Mouse (Mus musculus): Measurements from ENCODE around the gene Trp53i11. TPM values are rescaled to one million over a fixed set of nuclear protein-coding genes. Genes with fewer than 3 reads are reported as not detected.

The Trp53i11 gene
- polyA plus RNA-seq, 1 experiment from 2014 or later, result 191 TPM

GRCm38 (mm10) chr2:93219576-93219975, 32.2 kb downstream of the Trp53i11 start:
- Histone ChIP-seq H3K27ac (ENCODE audit: low read depth, low read length) (no peak overlapping the region), H3K9me3 (ENCODE audit: control insufficient read depth, low read length) (no peaks in the 10 kb centered on the region), H3K4me3 (ENCODE audit: low read depth, low read length) (no peak overlapping the region), H3K27me3 (ENCODE audit: control insufficient read depth, insufficient read depth, low read length) (peaks cover 3% of the 10 kb centered on the region; the same call in 1 of the 2 replicates), H3K9ac (ENCODE audit: low read length) (no peak overlapping the region), H3K36me3 (ENCODE audit: control insufficient read depth, insufficient read depth, low read length) (peaks cover 5% of the 10 kb centered on the region; the same call in 1 of the 2 replicates), H3K4me2 (no peak overlapping the region), H3K4me1 (ENCODE audit: control insufficient read depth, insufficient read depth, low read length) (peaks cover 11% of the 10 kb centered on the region)
- ATAC-seq (ENCODE audit: low FRiP score), result no peak
- no peak for DNase-seq (ENCODE audit: low spot score, missing footprints)
- WGBS, result 99% methylated on average over 3 of the region's 3 CpGs

- H3K4me2 ChIP-seq, result no peak overlapping the region
- no peak overlapping the region for H3K9ac ChIP-seq (ENCODE audit: low read length)
- WGBS, result 49% methylated on average over 5 of the region's 5 CpGs
- no peak overlapping the region for H3K27ac ChIP-seq (ENCODE audit: low read depth, low read length)
- ATAC-seq (ENCODE audit: low FRiP score) (no peak), DNase-seq (ENCODE audit: low spot score, missing footprints) (no peak)
- peaks cover 11% of the 10 kb centered on the region for H3K4me1 ChIP-seq (ENCODE audit: control insufficient read depth, insufficient read depth, low read length)
- H3K36me3 ChIP-seq (ENCODE audit: control insufficient read depth, insufficient read depth, low read length), result peaks cover 5% of the 10 kb centered on the region; the same call in 1 of the 2 replicates
- H3K27me3 ChIP-seq (ENCODE audit: control insufficient read depth, insufficient read depth, low read length), result peaks cover 3% of the 10 kb centered on the region; the same call in 1 of the 2 replicates
- no peak overlapping the region for H3K4me3 ChIP-seq (ENCODE audit: low read depth, low read length)
- no peaks in the 10 kb centered on the region for H3K9me3 ChIP-seq (ENCODE audit: control insufficient read depth, low read length)
These were observed 33.1 kb downstream of the Trp53i11 start for GRCm38 (mm10) chr2:93220447-93220846.

GRCm38 (mm10) chr2:93223463-93223862, 36.1 kb downstream of the Trp53i11 start:
- no peak for ATAC-seq (ENCODE audit: low FRiP score)
- Histone ChIP-seq H3K27me3 (ENCODE audit: control insufficient read depth, insufficient read depth, low read length) (no peaks in the 10 kb centered on the region), H3K4me2 (no peak overlapping the region), H3K27ac (ENCODE audit: low read depth, low read length) (no peak overlapping the region; the same call in 1 of the 2 replicates), H3K4me3 (ENCODE audit: low read depth, low read length) (no peak overlapping the region), H3K4me1 (ENCODE audit: control insufficient read depth, insufficient read depth, low read length) (peaks cover 28% of the 10 kb centered on the region), H3K9me3 (ENCODE audit: control insufficient read depth, low read length) (no peaks in the 10 kb centered on the region), H3K9ac (ENCODE audit: low read length) (no peak overlapping the region), H3K36me3 (ENCODE audit: control insufficient read depth, insufficient read depth, low read length) (peaks cover 5% of the 10 kb centered on the region; the same call in 1 of the 2 replicates)
- 49% methylated on average over 6 of the region's 6 CpGs for WGBS
- DNase-seq (ENCODE audit: low spot score, missing footprints), result no peak

- peak; percentile 58 for ATAC-seq (ENCODE audit: low FRiP score)
- peak overlapping the region; percentile 29 for H3K4me3 ChIP-seq (ENCODE audit: low read depth, low read length)
These were observed 39.6 kb downstream of the Trp53i11 start for GRCm38 (mm10) chr2:93226606-93227595.

GRCm38 (mm10) chr2:93227713-93228479, 40.5 kb downstream of the Trp53i11 start:
- H3K36me3 ChIP-seq (ENCODE audit: control insufficient read depth, insufficient read depth, low read length), result no peaks in the 10 kb centered on the region
- no peaks in the 10 kb centered on the region for H3K9me3 ChIP-seq (ENCODE audit: control insufficient read depth, low read length)
- DNase-seq (ENCODE audit: low spot score, missing footprints) (peak; percentile 96), ATAC-seq (ENCODE audit: low FRiP score) (peak; percentile 82)
- H3K27me3 ChIP-seq (ENCODE audit: control insufficient read depth, insufficient read depth, low read length), result no peaks in the 10 kb centered on the region
- H3K9ac ChIP-seq (ENCODE audit: low read length), result peak overlapping the region; percentile 4
- no peak overlapping the region; the same call in 1 of the 2 replicates for H3K4me3 ChIP-seq (ENCODE audit: low read depth, low read length)
- peak overlapping the region; percentile 97 for H3K27ac ChIP-seq (ENCODE audit: low read depth, low read length)
- H3K4me1 ChIP-seq (ENCODE audit: control insufficient read depth, insufficient read depth, low read length), result peaks cover 46% of the 10 kb centered on the region
- WGBS, result 14% methylated on average over 9 of the region's 9 CpGs
- H3K4me2 ChIP-seq, result peak overlapping the region; percentile 46

More at GRCm38 (mm10) chr2:93226606-93227595, 39.6 kb downstream of the Trp53i11 start:
- Histone ChIP-seq H3K27ac (ENCODE audit: low read depth, low read length) (peak overlapping the region; percentile 97), H3K27me3 (ENCODE audit: control insufficient read depth, insufficient read depth, low read length) (no peaks in the 10 kb centered on the region), H3K36me3 (ENCODE audit: control insufficient read depth, insufficient read depth, low read length) (no peaks in the 10 kb centered on the region), H3K9me3 (ENCODE audit: control insufficient read depth, low read length) (no peaks in the 10 kb centered on the region), H3K9ac (ENCODE audit: low read length) (peak overlapping the region; percentile 63), H3K4me2 (peak overlapping the region; percentile 46), H3K4me1 (ENCODE audit: control insufficient read depth, insufficient read depth, low read length) (peaks cover 38% of the 10 kb centered on the region)
- 8% methylated on average over 19 of the region's 20 CpGs for WGBS
- DNase-seq (ENCODE audit: low spot score, missing footprints), result peak; percentile 100

- Histone ChIP-seq H3K27ac (ENCODE audit: low read depth, low read length) (peak overlapping the region; percentile 97), H3K4me2 (peak overlapping the region; percentile 46), H3K9ac (ENCODE audit: low read length) (peak overlapping the region; percentile 4), H3K9me3 (ENCODE audit: control insufficient read depth, low read length) (no peaks in the 10 kb centered on the region), H3K27me3 (ENCODE audit: control insufficient read depth, insufficient read depth, low read length) (no peaks in the 10 kb centered on the region), H3K36me3 (ENCODE audit: control insufficient read depth, insufficient read depth, low read length) (no peaks in the 10 kb centered on the region), H3K4me3 (ENCODE audit: low read depth, low read length) (no peak overlapping the region), H3K4me1 (ENCODE audit: control insufficient read depth, insufficient read depth, low read length) (peaks cover 45% of the 10 kb centered on the region)
- WGBS, result 3% methylated on average over 5 of the region's 5 CpGs
- ATAC-seq (ENCODE audit: low FRiP score) (peak; percentile 80), DNase-seq (ENCODE audit: low spot score, missing footprints) (no peak)
These were observed 41.1 kb downstream of the Trp53i11 start for GRCm38 (mm10) chr2:93228480-93228824.

GRCm38 (mm10) chr2:93232141-93232540, 44.8 kb downstream of the Trp53i11 start:
- Histone ChIP-seq H3K4me2 (no peak overlapping the region), H3K9ac (ENCODE audit: low read length) (no peak overlapping the region), H3K4me3 (ENCODE audit: low read depth, low read length) (no peak overlapping the region), H3K36me3 (ENCODE audit: control insufficient read depth, insufficient read depth, low read length) (no peaks in the 10 kb centered on the region), H3K27me3 (ENCODE audit: control insufficient read depth, insufficient read depth, low read length) (no peaks in the 10 kb centered on the region), H3K9me3 (ENCODE audit: control insufficient read depth, low read length) (peaks cover 3% of the 10 kb centered on the region; the same call in 1 of the 2 replicates), H3K4me1 (ENCODE audit: control insufficient read depth, insufficient read depth, low read length) (peaks cover 30% of the 10 kb centered on the region), H3K27ac (ENCODE audit: low read depth, low read length) (no peak overlapping the region)
- ATAC-seq (ENCODE audit: low FRiP score) (no peak), DNase-seq (ENCODE audit: low spot score, missing footprints) (no peak)
- 41% methylated on average over 1 of the region's 1 CpGs for WGBS

- Histone ChIP-seq H3K4me1 (ENCODE audit: control insufficient read depth, insufficient read depth, low read length) (peaks cover 8% of the 10 kb centered on the region), H3K27me3 (ENCODE audit: control insufficient read depth, insufficient read depth, low read length) (no peaks in the 10 kb centered on the region), H3K4me2 (no peak overlapping the region), H3K27ac (ENCODE audit: low read depth, low read length) (no peak overlapping the region), H3K9ac (ENCODE audit: low read length) (no peak overlapping the region), H3K9me3 (ENCODE audit: control insufficient read depth, low read length) (peaks cover 3% of the 10 kb centered on the region; the same call in 1 of the 2 replicates), H3K36me3 (ENCODE audit: control insufficient read depth, insufficient read depth, low read length) (no peaks in the 10 kb centered on the region), H3K4me3 (ENCODE audit: low read depth, low read length) (no peak overlapping the region)
- DNase-seq (ENCODE audit: low spot score, missing footprints) (no peak), ATAC-seq (ENCODE audit: low FRiP score) (no peak)
- 76% methylated on average over 1 of the region's 1 CpGs for WGBS
These were observed 49.7 kb downstream of the Trp53i11 start for GRCm38 (mm10) chr2:93237055-93237454.

Data from midbrain, embryonic 11.5 days (tissue).